Mouse (Mus musculus): ENCODE measurements around the gene Bend5. TPM values are rescaled to one million over a fixed set of nuclear protein-coding genes. Genes with fewer than 3 reads are reported as not detected.

Gene Bend5
- polyA plus RNA-seq, 1 experiment from 2014 or later: 37.4 TPM

GRCm38 (mm10) chr4:111444616-111445160 is 29.9 kb downstream of the Bend5 start:
- Histone ChIP-seq H3K27me3 (replicated peaks; ENCODE audit: control insufficient read depth, insufficient read depth, low read length) (no peaks in the 10 kb centered on the region), H3K4me3 (ENCODE audit: low read depth, low read length) (no peak overlapping the region), H3K4me2 (ENCODE audit: low read length) (no peak overlapping the region), H3K36me3 (ENCODE audit: control insufficient read depth, insufficient read depth, low read length) (peaks cover 18% of the 10 kb centered on the region), H3K4me1 (replicated peaks; ENCODE audit: control insufficient read depth, insufficient read depth, low read length) (peaks cover 2% of the 10 kb centered on the region; the same call in 1 of the 2 replicates), H3K9ac (ENCODE audit: low read length) (no peak overlapping the region), H3K9me3 (ENCODE audit: control insufficient read depth, low read length) (no peaks in the 10 kb centered on the region), H3K27ac (ENCODE audit: low read depth) (no peak overlapping the region)
- 87% methylated on average over 1 of the region's 1 CpGs for WGBS
- DNase-seq (ENCODE audit: low spot score): no peak
- ATAC-seq (replicated peaks; ENCODE audit: low FRiP score, low TSS enrichment, low read depth): no peak

DNA sequence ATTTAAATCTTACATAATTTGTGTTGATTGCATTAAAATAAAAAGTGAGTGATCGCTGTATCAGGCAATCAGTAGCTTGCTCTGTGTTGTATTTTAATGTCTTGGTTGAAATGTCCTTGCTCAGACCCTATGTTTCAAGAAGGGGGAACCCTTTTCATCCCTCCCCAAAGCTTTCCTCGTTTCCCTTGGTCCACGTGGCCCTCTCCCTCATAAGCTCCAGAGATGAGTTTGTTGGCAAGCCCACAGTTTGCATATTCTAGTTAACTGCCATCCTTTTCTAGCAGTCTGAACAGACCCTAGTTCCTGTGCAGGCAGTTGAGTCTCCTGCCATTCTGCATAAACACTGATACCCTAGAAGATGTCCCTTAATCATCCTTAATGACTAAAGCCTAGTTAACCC is 33.1 kb downstream of the Bend5 start:
- H3K27me3 ChIP-seq (replicated peaks; ENCODE audit: control insufficient read depth, insufficient read depth, low read length): no peaks in the 10 kb centered on the region
- 76% methylated on average over 3 of the region's 3 CpGs for WGBS

GRCm38 (mm10) chr4:111448586-111448985 is 33.8 kb downstream of the Bend5 start:
- H3K36me3 ChIP-seq (ENCODE audit: control insufficient read depth, insufficient read depth, low read length): peaks cover 30% of the 10 kb centered on the region
- H3K4me1 ChIP-seq (replicated peaks; ENCODE audit: control insufficient read depth, insufficient read depth, low read length): peaks cover 3% of the 10 kb centered on the region; the same call in 1 of the 2 replicates
- H3K4me3 ChIP-seq (ENCODE audit: low read depth, low read length): no peak overlapping the region
- no peak overlapping the region for H3K9ac ChIP-seq (ENCODE audit: low read length)
- 95% methylated on average over 4 of the region's 4 CpGs for WGBS
- no peak for ATAC-seq (replicated peaks; ENCODE audit: low FRiP score, low TSS enrichment, low read depth)
- H3K4me2 ChIP-seq (ENCODE audit: low read length): no peak overlapping the region
- H3K27ac ChIP-seq (ENCODE audit: low read depth): no peak overlapping the region
- H3K9me3 ChIP-seq (ENCODE audit: control insufficient read depth, low read length): no peaks in the 10 kb centered on the region
- no peak for DNase-seq (ENCODE audit: low spot score)
- H3K27me3 ChIP-seq (replicated peaks; ENCODE audit: control insufficient read depth, insufficient read depth, low read length): no peaks in the 10 kb centered on the region

More for the DNA sequence above, 33.1 kb downstream of the Bend5 start:
- no peak overlapping the region for H3K4me3 ChIP-seq (ENCODE audit: low read depth, low read length)
- no peak for DNase-seq (ENCODE audit: low spot score)
- no peak overlapping the region for H3K27ac ChIP-seq (ENCODE audit: low read depth)
- no peak overlapping the region for H3K4me2 ChIP-seq (ENCODE audit: low read length)
- H3K4me1 ChIP-seq (replicated peaks; ENCODE audit: control insufficient read depth, insufficient read depth, low read length): peaks cover 3% of the 10 kb centered on the region; the same call in 1 of the 2 replicates
- no peak overlapping the region for H3K9ac ChIP-seq (ENCODE audit: low read length)
- no peak for ATAC-seq (replicated peaks; ENCODE audit: low FRiP score, low TSS enrichment, low read depth)
- peaks cover 23% of the 10 kb centered on the region for H3K36me3 ChIP-seq (ENCODE audit: control insufficient read depth, insufficient read depth, low read length)
- H3K9me3 ChIP-seq (ENCODE audit: control insufficient read depth, low read length): no peaks in the 10 kb centered on the region

GRCm38 (mm10) chr4:111449442-111450199 is 34.8 kb downstream of the Bend5 start:
- H3K9ac ChIP-seq (ENCODE audit: low read length): no peak overlapping the region
- DNase-seq (ENCODE audit: low spot score): no peak
- no peaks in the 10 kb centered on the region for H3K9me3 ChIP-seq (ENCODE audit: control insufficient read depth, low read length)
- H3K27me3 ChIP-seq (replicated peaks; ENCODE audit: control insufficient read depth, insufficient read depth, low read length): no peaks in the 10 kb centered on the region
- H3K36me3 ChIP-seq (ENCODE audit: control insufficient read depth, insufficient read depth, low read length): peaks cover 40% of the 10 kb centered on the region
- no peak for ATAC-seq (replicated peaks; ENCODE audit: low FRiP score, low TSS enrichment, low read depth)
- WGBS: 64% methylated on average over 7 of the region's 7 CpGs
- H3K4me3 ChIP-seq (ENCODE audit: low read depth, low read length): no peak overlapping the region
- peaks cover 3% of the 10 kb centered on the region; the same call in 1 of the 2 replicates for H3K4me1 ChIP-seq (replicated peaks; ENCODE audit: control insufficient read depth, insufficient read depth, low read length)
- H3K27ac ChIP-seq (ENCODE audit: low read depth): no peak overlapping the region
- H3K4me2 ChIP-seq (ENCODE audit: low read length): no peak overlapping the region

DNA sequence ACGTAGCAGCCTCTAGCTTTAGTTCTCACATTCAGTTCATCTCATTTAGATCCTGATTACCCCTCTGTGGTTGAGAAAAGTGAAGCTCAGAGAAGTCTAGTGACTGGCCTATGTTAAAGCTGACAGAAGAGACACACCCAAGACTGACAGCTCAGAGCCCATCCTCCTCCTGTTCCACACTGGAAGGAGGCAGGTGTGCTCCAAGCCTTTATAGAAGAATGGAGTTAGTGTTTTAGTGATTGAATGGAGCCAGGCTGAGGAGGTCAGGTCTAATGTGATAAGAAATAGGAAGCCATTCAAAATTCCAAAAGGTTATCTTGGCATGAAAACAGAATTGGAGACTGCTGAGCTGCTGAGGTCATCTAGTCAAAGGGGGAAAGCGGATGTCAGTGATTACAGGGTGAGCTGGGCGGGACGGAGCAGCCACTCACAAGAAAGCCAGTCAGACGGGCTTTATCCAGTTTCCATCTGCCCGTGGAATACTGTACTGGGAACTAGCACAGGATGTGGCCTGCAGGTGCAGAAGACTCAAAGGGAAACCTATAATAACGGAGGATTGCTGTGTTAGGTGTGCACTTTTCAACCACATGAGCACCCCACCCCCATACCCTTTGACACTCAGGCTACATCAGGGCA is 36.6 kb downstream of the Bend5 start:
- 68% methylated on average over 7 of the region's 7 CpGs for WGBS
- no peaks in the 10 kb centered on the region for H3K9me3 ChIP-seq (ENCODE audit: control insufficient read depth, low read length)
- no peak for DNase-seq (ENCODE audit: low spot score)
- peaks cover 3% of the 10 kb centered on the region; the same call in 1 of the 2 replicates for H3K4me1 ChIP-seq (replicated peaks; ENCODE audit: control insufficient read depth, insufficient read depth, low read length)
- no peak overlapping the region for H3K4me2 ChIP-seq (ENCODE audit: low read length)
- no peaks in the 10 kb centered on the region for H3K27me3 ChIP-seq (replicated peaks; ENCODE audit: control insufficient read depth, insufficient read depth, low read length)
- peaks cover 56% of the 10 kb centered on the region for H3K36me3 ChIP-seq (ENCODE audit: control insufficient read depth, insufficient read depth, low read length)
- H3K9ac ChIP-seq (ENCODE audit: low read length): no peak overlapping the region
- no peak overlapping the region for H3K4me3 ChIP-seq (ENCODE audit: low read depth, low read length)
- peak; percentile 71 for ATAC-seq (replicated peaks; ENCODE audit: low FRiP score, low TSS enrichment, low read depth)
- H3K27ac ChIP-seq (ENCODE audit: low read depth): no peak overlapping the region

GRCm38 (mm10) chr4:111452192-111452591 is 37.4 kb downstream of the Bend5 start:
- DNase-seq (ENCODE audit: low spot score) (no peak), ATAC-seq (replicated peaks; ENCODE audit: low FRiP score, low TSS enrichment, low read depth) (peak; percentile 41; the same call in 1 of the 2 replicates)
- no peaks in the 10 kb centered on the region for H3K27me3 ChIP-seq (replicated peaks; ENCODE audit: control insufficient read depth, insufficient read depth, low read length)
- H3K9me3 ChIP-seq (ENCODE audit: control insufficient read depth, low read length): no peaks in the 10 kb centered on the region
- H3K4me2 ChIP-seq (ENCODE audit: low read length): no peak overlapping the region
- no peak overlapping the region for H3K27ac ChIP-seq (ENCODE audit: low read depth)
- no peak overlapping the region for H3K9ac ChIP-seq (ENCODE audit: low read length)
- peaks cover 53% of the 10 kb centered on the region for H3K36me3 ChIP-seq (ENCODE audit: control insufficient read depth, insufficient read depth, low read length)
- WGBS: 83% methylated on average over 5 of the region's 5 CpGs
- peaks cover 3% of the 10 kb centered on the region; the same call in 1 of the 2 replicates for H3K4me1 ChIP-seq (replicated peaks; ENCODE audit: control insufficient read depth, insufficient read depth, low read length)
- no peak overlapping the region for H3K4me3 ChIP-seq (ENCODE audit: low read depth, low read length)

- Histone ChIP-seq H3K9me3 (ENCODE audit: control insufficient read depth, low read length) (no peaks in the 10 kb centered on the region), H3K4me3 (ENCODE audit: low read depth, low read length) (no peak overlapping the region), H3K27me3 (replicated peaks; ENCODE audit: control insufficient read depth, insufficient read depth, low read length) (no peaks in the 10 kb centered on the region), H3K4me2 (ENCODE audit: low read length) (no peak overlapping the region), H3K4me1 (replicated peaks; ENCODE audit: control insufficient read depth, insufficient read depth, low read length) (peaks cover 3% of the 10 kb centered on the region; the same call in 1 of the 2 replicates), H3K36me3 (ENCODE audit: control insufficient read depth, insufficient read depth, low read length) (peaks cover 55% of the 10 kb centered on the region), H3K9ac (ENCODE audit: low read length) (no peak overlapping the region), H3K27ac (ENCODE audit: low read depth) (no peak overlapping the region)
- ATAC-seq (replicated peaks; ENCODE audit: low FRiP score, low TSS enrichment, low read depth) (no peak), DNase-seq (ENCODE audit: low spot score) (no peak)
- 74% methylated on average over 3 of the region's 3 CpGs for WGBS
Measured at GRCm38 (mm10) chr4:111453275-111453674, 38.5 kb downstream of the Bend5 start.

GRCm38 (mm10) chr4:111455621-111456020 is 40.8 kb downstream of the Bend5 start:
- ATAC-seq (replicated peaks; ENCODE audit: low FRiP score, low TSS enrichment, low read depth) (no peak), DNase-seq (ENCODE audit: low spot score) (no peak)
- no peak overlapping the region for H3K4me3 ChIP-seq (ENCODE audit: low read depth, low read length)
- no peak overlapping the region for H3K27ac ChIP-seq (ENCODE audit: low read depth)
- no peak overlapping the region for H3K4me2 ChIP-seq (ENCODE audit: low read length)
- 91% methylated on average over 5 of the region's 5 CpGs for WGBS
- no peaks in the 10 kb centered on the region for H3K4me1 ChIP-seq (replicated peaks; ENCODE audit: control insufficient read depth, insufficient read depth, low read length)
- H3K36me3 ChIP-seq (ENCODE audit: control insufficient read depth, insufficient read depth, low read length): peaks cover 46% of the 10 kb centered on the region
- H3K9ac ChIP-seq (ENCODE audit: low read length): no peak overlapping the region
- H3K9me3 ChIP-seq (ENCODE audit: control insufficient read depth, low read length): no peaks in the 10 kb centered on the region
- no peaks in the 10 kb centered on the region for H3K27me3 ChIP-seq (replicated peaks; ENCODE audit: control insufficient read depth, insufficient read depth, low read length)
